Mouse (Mus musculus): ENCODE data around the gene Clstn3. TPM values are rescaled to one million over a fixed set of nuclear protein-coding genes. Genes with fewer than 3 reads are reported as not detected.

Clstn3 gene
- polyA plus RNA-seq, 1 experiment from 2014 or later, result 0.73 TPM

DNA sequence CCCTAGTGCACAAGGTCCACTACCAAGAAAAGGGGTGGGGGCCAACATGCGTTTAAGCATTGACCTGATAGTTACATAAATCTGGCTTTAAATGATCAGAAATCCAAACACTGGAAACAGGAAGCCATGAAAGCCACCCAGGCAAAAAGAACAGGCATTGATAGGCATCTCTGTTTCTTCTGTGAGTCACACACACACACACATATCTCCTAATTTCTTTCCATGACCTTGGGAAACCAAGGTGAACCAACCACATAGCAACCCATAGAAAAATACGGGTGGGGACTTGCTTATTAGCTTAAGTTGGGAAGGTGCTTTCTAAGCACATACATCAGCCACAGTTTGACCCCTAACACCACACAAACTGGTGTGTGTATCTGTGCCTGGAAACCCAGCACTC lies 17.2 kb downstream of the Clstn3 start:
- Histone ChIP-seq H3K36me3 (no peaks in the 10 kb centered on the region), H3K27ac (no peak overlapping the region), H3K9me3 (replicated peaks) (no peaks in the 10 kb centered on the region), H3K4me3 (no peak overlapping the region), H3K27me3 (no peaks in the 10 kb centered on the region), H3K9ac (no peak overlapping the region), H3K4me1 (replicated peaks) (no peaks in the 10 kb centered on the region), H3K4me2 (no peak overlapping the region)
- no peak for ATAC-seq (replicated peaks; ENCODE audit: insufficient number of reproducible peaks, insufficient read depth, low FRiP score, low read depth)
- 80% methylated on average over 2 of the region's 2 CpGs for WGBS

- Histone ChIP-seq H3K4me2 (no peak overlapping the region), H3K27me3 (no peaks in the 10 kb centered on the region), H3K36me3 (no peaks in the 10 kb centered on the region), H3K4me1 (replicated peaks) (no peaks in the 10 kb centered on the region), H3K9ac (no peak overlapping the region), H3K9me3 (replicated peaks) (no peaks in the 10 kb centered on the region), H3K4me3 (no peak overlapping the region), H3K27ac (no peak overlapping the region)
- ATAC-seq (replicated peaks; ENCODE audit: insufficient number of reproducible peaks, insufficient read depth, low FRiP score, low read depth), result no peak
- WGBS, result 91% methylated on average over 9 of the region's 9 CpGs
Observed at GRCm38 (mm10) chr6:124446459-124446858, 18.1 kb downstream of the Clstn3 start.

DNA sequence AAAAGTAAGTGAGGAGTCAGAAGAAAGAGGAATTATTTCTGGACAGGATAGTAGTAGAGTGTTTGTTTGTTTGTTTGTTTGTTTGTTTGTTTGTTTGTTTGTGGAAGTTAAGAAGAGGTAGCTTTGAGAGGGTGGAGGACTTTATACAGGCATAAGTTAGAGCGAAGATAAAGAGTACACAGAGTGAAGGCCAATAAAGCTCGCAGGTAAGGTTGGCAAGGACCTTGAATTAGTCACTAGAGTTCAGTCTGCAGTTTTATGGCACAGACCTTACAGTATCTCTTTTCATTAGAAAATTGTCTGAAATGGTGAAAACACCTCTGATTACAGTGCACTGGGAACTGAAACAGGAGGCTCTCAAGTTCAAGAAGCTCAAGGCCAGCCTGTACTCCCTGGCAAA lies 18.6 kb downstream of the Clstn3 start:
- H3K4me2 ChIP-seq, result no peak overlapping the region
- H3K4me3 ChIP-seq, result no peak overlapping the region
- 81% methylated on average over 2 of the region's 2 CpGs for WGBS
- H3K4me1 ChIP-seq (replicated peaks), result no peaks in the 10 kb centered on the region
- no peaks in the 10 kb centered on the region for H3K9me3 ChIP-seq (replicated peaks)
- no peak overlapping the region for H3K27ac ChIP-seq
- H3K27me3 ChIP-seq, result no peaks in the 10 kb centered on the region
- no peaks in the 10 kb centered on the region for H3K36me3 ChIP-seq
- H3K9ac ChIP-seq, result no peak overlapping the region
- ATAC-seq (replicated peaks; ENCODE audit: insufficient number of reproducible peaks, insufficient read depth, low FRiP score, low read depth), result no peak

DNA sequence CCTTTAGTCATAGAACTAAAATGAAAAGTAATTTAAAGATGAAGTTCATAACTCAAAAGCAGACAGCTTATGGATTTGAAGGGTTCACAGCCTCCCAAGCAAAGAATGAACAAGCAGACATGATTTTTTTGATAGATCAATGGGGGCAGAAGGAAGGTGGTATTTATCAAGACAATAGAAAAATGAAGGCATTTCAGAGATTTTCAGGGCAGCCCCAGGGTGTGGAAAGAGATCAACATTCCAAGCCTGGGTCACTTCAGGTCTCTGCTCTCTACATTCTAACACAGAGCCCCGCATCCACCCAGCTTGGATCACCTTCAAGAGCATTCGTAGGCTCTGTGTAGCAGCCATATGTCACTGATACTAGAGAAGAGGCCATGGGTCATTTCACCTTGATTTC lies 21.3 kb downstream of the Clstn3 start:
- H3K4me1 ChIP-seq (replicated peaks), result no peaks in the 10 kb centered on the region
- 80% methylated on average over 2 of the region's 2 CpGs for WGBS
- H3K27me3 ChIP-seq, result no peaks in the 10 kb centered on the region
- no peak for ATAC-seq (replicated peaks; ENCODE audit: insufficient number of reproducible peaks, insufficient read depth, low FRiP score, low read depth)
- no peaks in the 10 kb centered on the region for H3K36me3 ChIP-seq
- H3K4me3 ChIP-seq, result no peak overlapping the region
- H3K9me3 ChIP-seq (replicated peaks), result no peaks in the 10 kb centered on the region
- no peak overlapping the region for H3K9ac ChIP-seq
- H3K27ac ChIP-seq, result no peak overlapping the region
- no peak overlapping the region for H3K4me2 ChIP-seq

- Histone ChIP-seq H3K4me2 (no peak overlapping the region), H3K4me3 (no peak overlapping the region), H3K4me1 (replicated peaks) (no peaks in the 10 kb centered on the region), H3K27ac (no peak overlapping the region), H3K9ac (no peak overlapping the region), H3K36me3 (no peaks in the 10 kb centered on the region), H3K9me3 (replicated peaks) (no peaks in the 10 kb centered on the region), H3K27me3 (peaks cover 43% of the 10 kb centered on the region)
- ATAC-seq (replicated peaks; ENCODE audit: insufficient number of reproducible peaks, insufficient read depth, low FRiP score, low read depth), result no peak
- 77% methylated on average over 7 of the region's 7 CpGs for WGBS
Observed at GRCm38 (mm10) chr6:124436245-124436644, 28.3 kb downstream of the Clstn3 start.

DNA sequence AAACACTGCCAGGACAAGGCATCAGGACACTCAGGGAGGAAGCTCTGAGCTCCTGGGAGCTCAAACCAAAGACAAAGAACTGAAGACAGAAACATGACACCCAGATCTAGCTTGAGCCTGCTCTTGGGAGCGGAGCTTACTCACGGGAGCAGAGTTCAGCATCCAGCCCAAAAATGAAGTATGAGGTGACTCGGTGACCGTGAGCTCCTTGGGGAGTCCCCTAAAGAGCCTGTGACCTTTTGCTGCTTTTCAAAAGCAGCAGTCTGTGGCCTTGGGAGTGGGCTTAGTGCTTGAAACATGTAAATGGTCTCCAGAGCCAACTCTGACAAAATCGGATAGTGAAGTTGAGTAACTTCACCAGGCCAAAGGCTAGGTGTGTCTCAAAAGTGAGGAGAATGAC lies 29.4 kb downstream of the Clstn3 start:
- H3K27me3 ChIP-seq, result peaks cover 54% of the 10 kb centered on the region
- H3K4me3 ChIP-seq, result no peak overlapping the region
- no peaks in the 10 kb centered on the region for H3K36me3 ChIP-seq

GRCm38 (mm10) chr6:124433688-124434324 lies 30.8 kb downstream of the Clstn3 start:
- WGBS, result 83% methylated on average over 8 of the region's 8 CpGs
- H3K27me3 ChIP-seq, result peaks cover 65% of the 10 kb centered on the region

More for the DNA sequence above, 29.4 kb downstream of the Clstn3 start:
- H3K4me1 ChIP-seq (replicated peaks), result no peaks in the 10 kb centered on the region
- no peaks in the 10 kb centered on the region for H3K9me3 ChIP-seq (replicated peaks)
- ATAC-seq (replicated peaks; ENCODE audit: insufficient number of reproducible peaks, insufficient read depth, low FRiP score, low read depth), result no peak
- no peak overlapping the region for H3K9ac ChIP-seq
- no peak overlapping the region for H3K27ac ChIP-seq
- no peak overlapping the region for H3K4me2 ChIP-seq
- 67% methylated on average over 5 of the region's 5 CpGs for WGBS

GRCm38 (mm10) chr6:124430784-124431495 lies 33.7 kb downstream of the Clstn3 start:
- no peak overlapping the region for H3K27ac ChIP-seq
- H3K9ac ChIP-seq, result no peak overlapping the region
- H3K9me3 ChIP-seq (replicated peaks), result no peaks in the 10 kb centered on the region
- peaks cover 18% of the 10 kb centered on the region for H3K4me1 ChIP-seq (replicated peaks)
- H3K36me3 ChIP-seq, result no peaks in the 10 kb centered on the region
- no peak overlapping the region for H3K4me2 ChIP-seq
- ATAC-seq (replicated peaks; ENCODE audit: insufficient number of reproducible peaks, insufficient read depth, low FRiP score, low read depth), result no peak
- 56% methylated on average over 8 of the region's 8 CpGs for WGBS
- H3K27me3 ChIP-seq, result peaks cover 64% of the 10 kb centered on the region
- H3K4me3 ChIP-seq, result no peak overlapping the region

More at GRCm38 (mm10) chr6:124433688-124434324, 30.8 kb downstream of the Clstn3 start:
- Histone ChIP-seq H3K9me3 (replicated peaks) (no peaks in the 10 kb centered on the region), H3K4me3 (no peak overlapping the region), H3K36me3 (no peaks in the 10 kb centered on the region), H3K4me2 (no peak overlapping the region), H3K9ac (no peak overlapping the region), H3K27ac (no peak overlapping the region), H3K4me1 (replicated peaks) (0 out of 2 replicates have a peak, but pooled peaks cover 1% of the 10 kb centered on the region)
- no peak for ATAC-seq (replicated peaks; ENCODE audit: insufficient number of reproducible peaks, insufficient read depth, low FRiP score, low read depth)

GRCm38 (mm10) chr6:124430379-124430778 lies 34.2 kb downstream of the Clstn3 start:
- Histone ChIP-seq H3K36me3 (no peaks in the 10 kb centered on the region), H3K4me1 (replicated peaks) (peaks cover 18% of the 10 kb centered on the region), H3K4me3 (no peak overlapping the region), H3K9me3 (replicated peaks) (no peaks in the 10 kb centered on the region), H3K27ac (no peak overlapping the region), H3K9ac (no peak overlapping the region), H3K27me3 (peaks cover 63% of the 10 kb centered on the region), H3K4me2 (no peak overlapping the region)
- no peak for ATAC-seq (replicated peaks; ENCODE audit: insufficient number of reproducible peaks, insufficient read depth, low FRiP score, low read depth)
- 72% methylated on average over 3 of the region's 3 CpGs for WGBS

GRCm38 (mm10) chr6:124427791-124428576 lies 36.6 kb downstream of the Clstn3 start:
- H3K9me3 ChIP-seq (replicated peaks), result no peaks in the 10 kb centered on the region
- no peak overlapping the region for H3K4me3 ChIP-seq
- H3K9ac ChIP-seq, result no peak overlapping the region
- peaks cover 44% of the 10 kb centered on the region for H3K27me3 ChIP-seq
- no peaks in the 10 kb centered on the region for H3K36me3 ChIP-seq
- no peak for ATAC-seq (replicated peaks; ENCODE audit: insufficient number of reproducible peaks, insufficient read depth, low FRiP score, low read depth)
- no peak overlapping the region for H3K4me2 ChIP-seq
- H3K27ac ChIP-seq, result no peak overlapping the region
- H3K4me1 ChIP-seq (replicated peaks), result peaks cover 20% of the 10 kb centered on the region
- WGBS, result 69% methylated on average over 5 of the region's 6 CpGs

- 64% methylated on average over 7 of the region's 7 CpGs for WGBS
Observed at GRCm38 (mm10) chr6:124427289-124427688, 37.3 kb downstream of the Clstn3 start.

More at GRCm38 (mm10) chr6:124427289-124427688, 37.3 kb downstream of the Clstn3 start:
- Histone ChIP-seq H3K9me3 (replicated peaks) (no peaks in the 10 kb centered on the region), H3K36me3 (no peaks in the 10 kb centered on the region), H3K27me3 (peaks cover 38% of the 10 kb centered on the region), H3K4me2 (no peak overlapping the region), H3K9ac (no peak overlapping the region), H3K27ac (no peak overlapping the region), H3K4me1 (replicated peaks) (peaks cover 20% of the 10 kb centered on the region), H3K4me3 (no peak overlapping the region)
- ATAC-seq (replicated peaks; ENCODE audit: insufficient number of reproducible peaks, insufficient read depth, low FRiP score, low read depth), result no peak
